Mouse (Mus musculus): ENCODE measurements around the gene Slc7a10.

Gene Slc7a10

GRCm38 (mm10) chr7:35166988-35167387, 19.2 kb upstream of the Slc7a10 start:
- in situ Hi-C loops (cut with MboI; ENCODE audit: low pct_unique_long_range_greater_than_20kb in 1 of 2, low sequenced_read_pairs in 2 of 2, unreplicated experiment in 1 of 2): loop anchor here in 1 of 2 experiments (25.0 kb wide), 1 partner anchor 330 kb away; no protein-coding TSS in a partner anchor

GRCm38 (mm10) chr7:35167925-35168324, 18.3 kb upstream of the Slc7a10 start:
- in situ Hi-C loops (cut with MboI; ENCODE audit: low pct_unique_long_range_greater_than_20kb in 1 of 2, low sequenced_read_pairs in 2 of 2, unreplicated experiment in 1 of 2): loop anchor here in 1 of 2 experiments (25.0 kb wide), 1 partner anchor 331 kb away; no protein-coding TSS in a partner anchor

GRCm38 (mm10) chr7:35169341-35169740, 16.8 kb upstream of the Slc7a10 start:
- in situ Hi-C loops (cut with MboI; ENCODE audit: low pct_unique_long_range_greater_than_20kb in 1 of 2, low sequenced_read_pairs in 2 of 2, unreplicated experiment in 1 of 2): loop anchor here in 1 of 2 experiments (25.0 kb wide), 1 partner anchor 332 kb away; no protein-coding TSS in a partner anchor

GRCm38 (mm10) chr7:35171867-35172382, 14.3 kb upstream of the Slc7a10 start:
- in situ Hi-C loops (cut with MboI; ENCODE audit: low pct_unique_long_range_greater_than_20kb in 1 of 2, low sequenced_read_pairs in 2 of 2, unreplicated experiment in 1 of 2): loop anchor here (10.0 to 25.0 kb wide), 3 partner anchors 137 to 335 kb away; no protein-coding TSS in a partner anchor

GRCm38 (mm10) chr7:35172519-35172918, 13.7 kb upstream of the Slc7a10 start:
- in situ Hi-C loops (cut with MboI; ENCODE audit: low pct_unique_long_range_greater_than_20kb in 1 of 2, low sequenced_read_pairs in 2 of 2, unreplicated experiment in 1 of 2): loop anchor here (10.0 to 25.0 kb wide), 3 partner anchors 138 to 335 kb away; no protein-coding TSS in a partner anchor

GRCm38 (mm10) chr7:35175533-35175932, 10.7 kb upstream of the Slc7a10 start:
- in situ Hi-C loops (cut with MboI; ENCODE audit: low pct_unique_long_range_greater_than_20kb in 1 of 2, low sequenced_read_pairs in 2 of 2, unreplicated experiment in 1 of 2): loop anchor here in 1 of 2 experiments (10.0 kb wide), 2 partner anchors 141 to 321 kb away; no protein-coding TSS in a partner anchor

GRCm38 (mm10) chr7:35176412-35177381, 9.5 kb upstream of the Slc7a10 start:
- in situ Hi-C loops (cut with MboI; ENCODE audit: low pct_unique_long_range_greater_than_20kb in 1 of 2, low sequenced_read_pairs in 2 of 2, unreplicated experiment in 1 of 2): loop anchor here in 1 of 2 experiments (10.0 kb wide), 2 partner anchors 142 to 322 kb away; no protein-coding TSS in a partner anchor

GRCm38 (mm10) chr7:35184833-35185724, 1.1 kb upstream of the Slc7a10 start:
- in situ Hi-C loops (cut with MboI; ENCODE audit: low pct_unique_long_range_greater_than_20kb in 1 of 2, low sequenced_read_pairs in 2 of 2, unreplicated experiment in 1 of 2): no loop called here

- in situ Hi-C loops (cut with MboI; ENCODE audit: low pct_unique_long_range_greater_than_20kb in 1 of 2, low sequenced_read_pairs in 2 of 2, unreplicated experiment in 1 of 2): no loop called here
Observed at GRCm38 (mm10) chr7:35189699-35190098, 3.5 kb downstream of the Slc7a10 start.

GRCm38 (mm10) chr7:35191276-35191675, 5.1 kb downstream of the Slc7a10 start:
- in situ Hi-C loops (cut with MboI; ENCODE audit: low pct_unique_long_range_greater_than_20kb in 1 of 2, low sequenced_read_pairs in 2 of 2, unreplicated experiment in 1 of 2): no loop called here

- in situ Hi-C loops (cut with MboI; ENCODE audit: low pct_unique_long_range_greater_than_20kb in 1 of 2, low sequenced_read_pairs in 2 of 2, unreplicated experiment in 1 of 2): no loop called here
Observed at GRCm38 (mm10) chr7:35197022-35197421, 10.8 kb downstream of the Slc7a10 start.

- in situ Hi-C loops (cut with MboI; ENCODE audit: low pct_unique_long_range_greater_than_20kb in 1 of 2, low sequenced_read_pairs in 2 of 2, unreplicated experiment in 1 of 2): no loop called here
Observed at GRCm38 (mm10) chr7:35198981-35199754, 13.0 kb downstream of the Slc7a10 start.

- in situ Hi-C loops (cut with MboI; ENCODE audit: low pct_unique_long_range_greater_than_20kb in 1 of 2, low sequenced_read_pairs in 2 of 2, unreplicated experiment in 1 of 2): no loop called here
Observed at GRCm38 (mm10) chr7:35199755-35200154, 13.6 kb downstream of the Slc7a10 start.

GRCm38 (mm10) chr7:35211791-35212190, 25.6 kb downstream of the Slc7a10 start:
- in situ Hi-C loops (cut with MboI; ENCODE audit: low pct_unique_long_range_greater_than_20kb in 1 of 2, low sequenced_read_pairs in 2 of 2, unreplicated experiment in 1 of 2): no loop called here

GRCm38 (mm10) chr7:35214442-35215222, 28.4 kb downstream of the Slc7a10 start:
- in situ Hi-C loops (cut with MboI; ENCODE audit: low pct_unique_long_range_greater_than_20kb in 1 of 2, low sequenced_read_pairs in 2 of 2, unreplicated experiment in 1 of 2): no loop called here

GRCm38 (mm10) chr7:35215225-35215624, 29.0 kb downstream of the Slc7a10 start, which contains the start of gene Lrp3:
Gene Lrp3 (minus strand): TSS chr7:35215498.
- in situ Hi-C loops (cut with MboI; ENCODE audit: low pct_unique_long_range_greater_than_20kb in 1 of 2, low sequenced_read_pairs in 2 of 2, unreplicated experiment in 1 of 2): no loop called here

GRCm38 (mm10) chr7:35215731-35216130, 29.5 kb downstream of the Slc7a10 start:
- in situ Hi-C loops (cut with MboI; ENCODE audit: low pct_unique_long_range_greater_than_20kb in 1 of 2, low sequenced_read_pairs in 2 of 2, unreplicated experiment in 1 of 2): no loop called here
